Mouse (Mus musculus) kidney, adult 11 months (tissue): ENCODE results near the gene Serpinb6a.

Experiments
- DNase-seq: peaks from one replicate; pipeline ENCODE4 v3.0.0; 2022

Serpinb6a gene

GRCm38 (mm10) chr13:33905176-33905954, 97.2 kb downstream of the Serpinb6a start, which contains the start of gene Serpinb6c:
Serpinb6c (minus strand) TSS chr13:33905708.
- no peak for DNase-seq

- DNase-seq = no peak
Observed at GRCm38 (mm10) chr13:33903290-33903689, 99.3 kb downstream of the Serpinb6a start.

GRCm38 (mm10) chr13:33894207-33894606, 108.4 kb downstream of the Serpinb6a start:
- no peak for DNase-seq
